Mouse (Mus musculus): Measurements from ENCODE around the gene Cfdp1. TPM values are rescaled to one million over a fixed set of nuclear protein-coding genes. Genes with fewer than 3 reads are reported as not detected.

Cfdp1 gene
- total RNA-seq, 1 experiment: 190 TPM

- H3K4me3 ChIP-seq (ENCODE audit: insufficient read depth in 1 of 2, low read depth in 1 of 2, low read length in 2 of 2, poor library complexity in 1 of 2, severe bottlenecking in 1 of 2): no peak overlapping the region
- peaks cover 3 to 14% of the 10 kb centered on the region in 2 experiments; a peak in 3 of 4 replicates for H3K4me1 ChIP-seq (ENCODE audit: control insufficient read depth in 2 of 2, insufficient read depth in 2 of 2, low read length in 2 of 2, poor library complexity in 1 of 2)
- in situ Hi-C loops (cut with MboI; ENCODE audit: low sequenced_read_pairs in 2 of 2, unreplicated experiment in 2 of 2): no loop called here
- no peak overlapping the region for H3K9ac ChIP-seq (ENCODE audit: insufficient read depth, low read depth, low read length, poor library complexity, severe bottlenecking)
- no peaks in the 10 kb centered on the region for H3K9me3 ChIP-seq (ENCODE audit: control insufficient read depth, insufficient read depth, low read depth, low read length)
- no peak for TF ChIP-seq MAFK (IDR thresholded peaks at IDR 0.05; ENCODE audit: insufficient read depth, low read depth, low read length)
- TF ChIP-seq HCFC1 (IDR thresholded peaks at IDR 0.05; ENCODE audit: borderline replicate concordance, insufficient read depth, low read length): no peak
- TF ChIP-seq CHD2 (IDR thresholded peaks at IDR 0.05; ENCODE audit: low read depth, low read length): no peak
- no peak for TF ChIP-seq ZNF384 (IDR thresholded peaks at IDR 0.05; ENCODE audit: low read depth, low read length)
- no peak for TF ChIP-seq ZC3H11A (IDR thresholded peaks at IDR 0.05; ENCODE audit: borderline replicate concordance, low read depth, low read length)
- H3K36me3 ChIP-seq (ENCODE audit: control insufficient read depth, insufficient read depth, low read length, poor library complexity, severe bottlenecking): peaks cover 6% of the 10 kb centered on the region
- no peak overlapping the region for H3K27ac ChIP-seq (ENCODE audit: insufficient read depth, low read depth, low read length, poor library complexity, severe bottlenecking)
- no peak for DNase-seq (ENCODE audit: low read depth, low spot score)
These were observed 51.8 kb downstream of the Cfdp1 start for GRCm38 (mm10) chr8:111802256-111802655.

- H3K4me1 ChIP-seq (ENCODE audit: control insufficient read depth in 2 of 2, insufficient read depth in 2 of 2, low read length in 2 of 2, poor library complexity in 1 of 2): peaks cover 3 to 14% of the 10 kb centered on the region in 2 experiments; a peak in 3 of 4 replicates
- no peak overlapping the region for H3K9ac ChIP-seq (ENCODE audit: insufficient read depth, low read depth, low read length, poor library complexity, severe bottlenecking)
- no peak for TF ChIP-seq ZC3H11A (IDR thresholded peaks at IDR 0.05; ENCODE audit: borderline replicate concordance, low read depth, low read length)
- no peak for TF ChIP-seq HCFC1 (IDR thresholded peaks at IDR 0.05; ENCODE audit: borderline replicate concordance, insufficient read depth, low read length)
- TF ChIP-seq CHD2 (IDR thresholded peaks at IDR 0.05; ENCODE audit: low read depth, low read length): no peak
- no peak for TF ChIP-seq MAFK (IDR thresholded peaks at IDR 0.05; ENCODE audit: insufficient read depth, low read depth, low read length)
- no peak for TF ChIP-seq ZNF384 (IDR thresholded peaks at IDR 0.05; ENCODE audit: low read depth, low read length)
- in situ Hi-C loops (cut with MboI; ENCODE audit: low sequenced_read_pairs in 2 of 2, unreplicated experiment in 2 of 2): no loop called here
- DNase-seq (ENCODE audit: low read depth, low spot score): no peak
- no peaks in the 10 kb centered on the region for H3K9me3 ChIP-seq (ENCODE audit: control insufficient read depth, insufficient read depth, low read depth, low read length)
- no peak overlapping the region for H3K4me3 ChIP-seq (ENCODE audit: insufficient read depth in 1 of 2, low read depth in 1 of 2, low read length in 2 of 2, poor library complexity in 1 of 2, severe bottlenecking in 1 of 2)
- H3K27ac ChIP-seq (ENCODE audit: insufficient read depth, low read depth, low read length, poor library complexity, severe bottlenecking): no peak overlapping the region
- peaks cover 11% of the 10 kb centered on the region for H3K36me3 ChIP-seq (ENCODE audit: control insufficient read depth, insufficient read depth, low read length, poor library complexity, severe bottlenecking)
These were observed 52.6 kb downstream of the Cfdp1 start for GRCm38 (mm10) chr8:111801456-111801855.

- TF ChIP-seq ZNF384 (IDR thresholded peaks at IDR 0.05; ENCODE audit: low read depth, low read length) (no peak), HCFC1 (IDR thresholded peaks at IDR 0.05; ENCODE audit: borderline replicate concordance, insufficient read depth, low read length) (no peak), ZC3H11A (IDR thresholded peaks at IDR 0.05; ENCODE audit: borderline replicate concordance, low read depth, low read length) (no peak), MAFK (IDR thresholded peaks at IDR 0.05; ENCODE audit: insufficient read depth, low read depth, low read length) (no peak), CHD2 (IDR thresholded peaks at IDR 0.05; ENCODE audit: low read depth, low read length) (no peak)
- Histone ChIP-seq H3K36me3 (ENCODE audit: control insufficient read depth, insufficient read depth, low read length, poor library complexity, severe bottlenecking) (peaks cover 11% of the 10 kb centered on the region; the same call in 1 of the 2 replicates), H3K4me3 (ENCODE audit: insufficient read depth in 1 of 2, low read depth in 1 of 2, low read length in 2 of 2, poor library complexity in 1 of 2, severe bottlenecking in 1 of 2) (no peak overlapping the region), H3K4me1 (ENCODE audit: control insufficient read depth in 2 of 2, insufficient read depth in 2 of 2, low read length in 2 of 2, poor library complexity in 1 of 2) (peaks cover 3 to 4% of the 10 kb centered on the region in 2 experiments; a peak in 2 of 4 replicates), H3K9ac (ENCODE audit: insufficient read depth, low read depth, low read length, poor library complexity, severe bottlenecking) (no peak overlapping the region), H3K9me3 (ENCODE audit: control insufficient read depth, insufficient read depth, low read depth, low read length) (no peaks in the 10 kb centered on the region), H3K27ac (ENCODE audit: insufficient read depth, low read depth, low read length, poor library complexity, severe bottlenecking) (no peak overlapping the region)
- no peak for DNase-seq (ENCODE audit: low read depth, low spot score)
- in situ Hi-C loops (cut with MboI; ENCODE audit: low sequenced_read_pairs in 2 of 2, unreplicated experiment in 2 of 2): no loop called here
These were observed 57.6 kb downstream of the Cfdp1 start for GRCm38 (mm10) chr8:111796528-111796927.

DNA sequence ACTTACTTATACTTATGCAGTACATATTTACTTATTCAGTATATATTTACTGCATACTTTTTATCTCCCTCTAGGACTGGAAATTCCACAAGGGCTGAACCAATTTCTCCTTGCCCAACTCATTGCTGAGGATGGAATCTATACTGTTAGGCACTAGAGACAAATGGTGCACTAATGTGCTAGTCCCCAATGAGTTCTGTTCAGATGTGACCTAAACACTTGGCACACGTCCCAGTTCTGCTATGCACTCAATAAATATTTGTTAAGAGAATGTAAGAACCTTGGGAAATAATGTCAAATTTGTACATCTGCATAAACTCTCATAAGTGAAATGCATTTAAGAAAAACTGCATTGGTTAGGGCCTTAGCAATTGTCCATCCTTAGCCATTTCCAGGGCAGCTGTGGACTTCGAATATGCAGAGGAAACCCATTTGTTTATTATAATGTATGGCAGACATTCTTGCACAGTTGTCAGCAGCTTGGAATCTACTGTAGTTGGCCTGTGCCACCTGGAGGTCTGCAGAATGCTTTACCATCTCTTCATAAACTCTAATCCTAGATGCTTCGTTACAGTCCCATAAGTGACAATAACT is 60.7 kb downstream of the Cfdp1 start:
- H3K9me3 ChIP-seq (ENCODE audit: control insufficient read depth, insufficient read depth, low read depth, low read length): no peaks in the 10 kb centered on the region
- H3K27ac ChIP-seq (ENCODE audit: insufficient read depth, low read depth, low read length, poor library complexity, severe bottlenecking): no peak overlapping the region
- in situ Hi-C loops (cut with MboI; ENCODE audit: low sequenced_read_pairs in 2 of 2, unreplicated experiment in 2 of 2): no loop called here
- TF ChIP-seq ZNF384 (IDR thresholded peaks at IDR 0.05; ENCODE audit: low read depth, low read length): no peak
- no peak for TF ChIP-seq HCFC1 (IDR thresholded peaks at IDR 0.05; ENCODE audit: borderline replicate concordance, insufficient read depth, low read length)
- TF ChIP-seq CHD2 (IDR thresholded peaks at IDR 0.05; ENCODE audit: low read depth, low read length): no peak
- no peak for TF ChIP-seq MAFK (IDR thresholded peaks at IDR 0.05; ENCODE audit: insufficient read depth, low read depth, low read length)
- no peak for TF ChIP-seq ZC3H11A (IDR thresholded peaks at IDR 0.05; ENCODE audit: borderline replicate concordance, low read depth, low read length)
- H3K4me1 ChIP-seq (ENCODE audit: control insufficient read depth in 2 of 2, insufficient read depth in 2 of 2, low read length in 2 of 2, poor library complexity in 1 of 2): peaks cover 13 to 15% of the 10 kb centered on the region in 2 experiments; a peak in 3 of 4 replicates
- H3K9ac ChIP-seq (ENCODE audit: insufficient read depth, low read depth, low read length, poor library complexity, severe bottlenecking): no peak overlapping the region
- peaks cover 13% of the 10 kb centered on the region; the same call in 1 of the 2 replicates for H3K36me3 ChIP-seq (ENCODE audit: control insufficient read depth, insufficient read depth, low read length, poor library complexity, severe bottlenecking)
- no peak overlapping the region for H3K4me3 ChIP-seq (ENCODE audit: insufficient read depth in 1 of 2, low read depth in 1 of 2, low read length in 2 of 2, poor library complexity in 1 of 2, severe bottlenecking in 1 of 2)
- DNase-seq (ENCODE audit: low read depth, low spot score): no peak
